9 mouse cellular contexts compared by ENCODE assay signal in genomic region chr8:34397225-34397582, GRCm38 (mm10).
A peak's percentile ranks its signal among the peaks of the same experiment; 100 is the strongest.
DNase-seq lines count a peak whose midpoint lies in the region; ATAC-seq lines count a peak whose summit lies in the region.
"Had no signal": no experiment of that assay in that cellular context is flagged by ENCODE, and none has a peak within 500 bp of the region (broad histone marks: within the 10 kb centered on the region; RNA-seq: fewer than 3 reads in every experiment).

No protein-coding gene starts in this region.

- no peak for ATAC-seq in heart, embryonic 16.5 days (replicated peaks; ENCODE audit: extremely low read depth, insufficient read depth, low FRiP score)
- ATAC-seq in hindbrain, embryonic 12.5 days (ENCODE audit: low FRiP score): no peak
- ATAC-seq in midbrain, embryonic 13.5 days: no peak

- H3K9me3 ChIP-seq in heart, embryonic 16.5 days (replicated peaks; ENCODE audit: control insufficient read depth, low read length): 0 out of 2 replicates have a peak, but pooled peaks cover 2% of the 10 kb centered on the region
- no peaks in the 10 kb centered on the region for H3K9me3 ChIP-seq in hindbrain, embryonic 12.5 days (replicated peaks)
- no peaks in the 10 kb centered on the region for H3K9me3 ChIP-seq in midbrain, embryonic 13.5 days

- H3K4me2 ChIP-seq in heart, embryonic 16.5 days (ENCODE audit: low read depth, low read length): peak overlapping the region; percentile 39
- H3K4me2 ChIP-seq in hindbrain, embryonic 12.5 days (replicated peaks): peak overlapping the region; percentile 30; the same call in 1 of the 2 replicates
- H3K4me2 ChIP-seq in midbrain, embryonic 13.5 days (replicated peaks): peak overlapping the region; percentile 32

- H3K4me1 ChIP-seq in heart, embryonic 16.5 days (ENCODE audit: control insufficient read depth, insufficient read depth, low read length): no peaks in the 10 kb centered on the region; the same call in 1 of the 2 replicates
- peaks cover 25% of the 10 kb centered on the region for H3K4me1 ChIP-seq in hindbrain, embryonic 12.5 days
- H3K4me1 ChIP-seq in midbrain, embryonic 13.5 days (replicated peaks): peaks cover 40% of the 10 kb centered on the region

- 48% methylated on average over 4 of the region's 4 CpGs for WGBS in heart, embryonic 16.5 days
- WGBS in hindbrain, embryonic 12.5 days: 53% methylated on average over 4 of the region's 4 CpGs
- WGBS in midbrain, embryonic 13.5 days: 43% methylated on average over 4 of the region's 4 CpGs

- peak overlapping the region; percentile 24 for H3K4me3 ChIP-seq in heart, embryonic 16.5 days (ENCODE audit: low read length)
- no peak overlapping the region for H3K4me3 ChIP-seq in hindbrain, embryonic 12.5 days
- H3K4me3 ChIP-seq in midbrain, embryonic 13.5 days (replicated peaks): no peak overlapping the region
- H3K4me3 ChIP-seq: erythroblast, embryonic 14.5 days had no signal

- no peaks in the 10 kb centered on the region for H3K27me3 ChIP-seq in heart, embryonic 16.5 days (ENCODE audit: control insufficient read depth, insufficient read depth, low read length)
- no peaks in the 10 kb centered on the region for H3K27me3 ChIP-seq in hindbrain, embryonic 12.5 days
- H3K27me3 ChIP-seq in midbrain, embryonic 13.5 days: no peaks in the 10 kb centered on the region

- DNase-seq in heart, postnatal 14 days: no peak
- peak; percentile 47 for DNase-seq in MN1 (ENCODE audit: low spot score)
- no peak for DNase-seq in urinary bladder, postnatal 14 days (ENCODE audit: low spot score)
- no peak for DNase-seq in gastrocnemius, postnatal 14 days
- no peak for DNase-seq in adrenal gland, adult 8-10 months

- no peak overlapping the region for H3K9ac ChIP-seq in heart, embryonic 16.5 days (ENCODE audit: low read length)
- H3K9ac ChIP-seq in hindbrain, embryonic 12.5 days: no peak overlapping the region
- 0 out of 2 replicates have a peak overlapping the region, but pooled peaks have one; percentile 42 for H3K9ac ChIP-seq in midbrain, embryonic 13.5 days (replicated peaks)

- intact Hi-C loops in heart, postnatal 14 days (cut with DNase I): loop anchor here (10.0 kb wide), 1 partner anchor 218 kb away; no protein-coding TSS in a partner anchor
- intact Hi-C loops in gastrocnemius, postnatal 14 days (cut with DNase I; ENCODE audit: low total_unique reads): no loop called here

- no peaks in the 10 kb centered on the region for H3K36me3 ChIP-seq in heart, embryonic 16.5 days (ENCODE audit: control insufficient read depth, insufficient read depth)
- H3K36me3 ChIP-seq in hindbrain, embryonic 12.5 days: no peaks in the 10 kb centered on the region
- H3K36me3 ChIP-seq in midbrain, embryonic 13.5 days: no peaks in the 10 kb centered on the region

- no peak overlapping the region for H3K27ac ChIP-seq in heart, embryonic 16.5 days (ENCODE audit: low read length)
- peak overlapping the region; percentile 85 for H3K27ac ChIP-seq in hindbrain, embryonic 12.5 days
- H3K27ac ChIP-seq in midbrain, embryonic 13.5 days: peak overlapping the region; percentile 90
